Mouse (Mus musculus) thymus, adult 2 months (tissue): Measurements from ENCODE around the gene Pnpla5.

Experiments
- CTCF ChIP-seq: fragments of 200-500 bp; IDR thresholded peaks from 2 replicates; pipeline ENCODE4 v1.5.1; 2012; ENCODE audit warnings: mild to moderate bottlenecking, control low read depth, low read length, moderate library complexity, borderline replicate concordance; ENCODE audit not compliant: control insufficient read depth, poor library complexity, insufficient read depth; ENCODE audit errors: extremely low read depth
- POLR2A ChIP-seq: fragments of 200-500 bp; IDR thresholded peaks from 2 replicates; pipeline ENCODE4 v1.6.1; 2012; ENCODE audit warnings: mild to moderate bottlenecking, low read length, control low read depth, moderate library complexity; ENCODE audit not compliant: control insufficient read depth, poor library complexity, insufficient read depth; ENCODE audit errors: extremely low read depth

DNA sequence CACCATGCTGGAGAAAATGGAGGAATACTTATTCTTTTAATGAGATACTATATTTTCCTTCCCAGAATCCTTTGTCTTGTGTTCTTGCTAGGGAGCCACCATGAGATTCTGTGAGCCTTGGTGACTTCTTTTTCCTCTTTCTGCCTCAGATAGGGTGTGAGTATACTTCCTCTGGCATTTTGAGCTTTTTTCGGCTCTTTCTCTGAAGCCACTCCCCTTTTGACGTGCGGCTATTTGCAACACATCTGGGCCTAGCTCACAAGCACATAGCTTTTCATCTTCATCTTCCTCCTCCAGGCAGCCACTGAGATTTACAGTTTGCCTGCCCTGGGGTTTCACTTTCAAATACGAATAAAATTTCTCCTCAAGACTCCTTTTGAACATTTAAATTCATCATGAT lies 3.5 kb upstream of the Pnpla5 start:
- TF ChIP-seq CTCF (no peak), POLR2A (no peak)
